Mouse (Mus musculus) neural tube, embryonic 11.5 days (tissue): Measurements from ENCODE around the gene Dlx3. TPM values are rescaled to one million over a fixed set of nuclear protein-coding genes. Genes with fewer than 3 reads are reported as not detected.

ENCODE experiments used
- ATAC-seq: fragments of 200-750 bp; cut with Nextera tagmentation; 2 replicates; pipeline ENCODE4 v1.8.0; 2017; ENCODE audit warnings: moderate number of reproducible peaks, mild to moderate bottlenecking, moderate TSS enrichment, moderate library complexity; ENCODE audit not compliant: insufficient read depth, low FRiP score, low TSS enrichment
- DNase-seq: peaks from one replicate; pipeline ENCODE4 v3.0.0-alpha.2; 2015; ENCODE audit warnings: low spot score
- H3K27ac ChIP-seq: fragments of 300-500 bp; sonication (generic); 2 replicates; pipeline ENCODE4 v1.5.1; 2014; ENCODE audit warnings: low read depth, mild to moderate bottlenecking, low read length
- H3K27me3 ChIP-seq: fragments of 300-500 bp; sonication (generic); 2 replicates; pipeline ENCODE4 v1.6.1; 2014; ENCODE audit warnings: mild to moderate bottlenecking, low read length, mixed read lengths; ENCODE audit not compliant: control insufficient read depth, insufficient read depth
- H3K36me3 ChIP-seq: fragments of 300-500 bp; sonication (generic); 2 replicates; pipeline ENCODE4 v1.6.1; 2014; ENCODE audit warnings: mild to moderate bottlenecking, low read length, moderate library complexity, mixed read lengths; ENCODE audit not compliant: control insufficient read depth, insufficient read depth
- H3K4me1 ChIP-seq: fragments of 300-500 bp; sonication (generic); 2 replicates; pipeline ENCODE4 v1.6.1; 2014; ENCODE audit warnings: low read length, mixed read lengths; ENCODE audit not compliant: control insufficient read depth, insufficient read depth
- H3K4me2 ChIP-seq: fragments of 300-500 bp; sonication (generic); 2 replicates; pipeline ENCODE4 v1.6.1; 2014; ENCODE audit warnings: low read depth, mild to moderate bottlenecking, moderate library complexity
- H3K4me3 ChIP-seq: fragments of 300-500 bp; sonication (generic); 2 replicates; pipeline ENCODE4 v1.5.1; 2014; ENCODE audit warnings: low read depth, low read length
- H3K9ac ChIP-seq: fragments of 300-500 bp; sonication (generic); 2 replicates; pipeline ENCODE4 v1.6.1; 2014; ENCODE audit warnings: mild to moderate bottlenecking, low read length
- H3K9me3 ChIP-seq: fragments of 300-500 bp; sonication (generic); 2 replicates; pipeline ENCODE4 v1.6.1; 2016; ENCODE audit warnings: low read length; ENCODE audit not compliant: control insufficient read depth
- WGBS: fragments of 180-500 bp; shearing (Covaris S2); extraction: QIAGEN DNeasy Blood & Tissue Kit; methylation state at CpG from one replicate; pipeline ENCODE4 v1.1.7; 2014; 5-methylcytosine and 5-hydroxymethylcytosine counted together
- polyA plus RNA-seq: library from polyadenylated mRNA; unstranded; fragments of >200 nt; fragmentation: Nextera tagmentation; extraction: Ambion mirVana; gene quantifications from 2 replicates; pipeline ENCODE4 v1.2.1, GENCODE M21; 2014

The Dlx3 gene
- polyA plus RNA-seq, 1 experiment from 2014 or later, result 2.2 TPM

DNA sequence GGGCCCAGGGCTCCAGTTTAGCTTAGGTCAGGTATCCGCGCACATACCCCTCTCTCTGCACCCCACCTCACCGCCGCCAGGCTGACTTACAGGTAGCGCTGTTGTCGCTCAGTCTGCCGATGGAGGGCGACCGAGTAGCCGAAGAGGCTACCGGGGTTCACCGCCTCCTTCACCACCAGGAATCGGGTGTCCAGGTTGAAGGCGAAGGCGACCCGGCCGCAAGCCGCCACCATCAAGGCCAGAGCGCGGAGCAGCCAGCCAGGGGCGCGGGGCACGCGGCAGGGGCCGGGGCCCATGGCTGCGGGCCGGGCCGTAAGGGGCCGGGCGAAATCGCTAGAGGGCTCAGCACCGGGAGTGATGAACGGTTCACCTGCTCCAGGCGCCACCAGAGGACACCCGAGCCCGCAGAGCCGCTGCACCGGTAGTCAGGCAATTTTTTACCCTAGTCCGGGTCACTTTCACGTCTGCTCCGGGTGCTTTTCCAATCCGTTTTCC lies 43.8 kb upstream of the Dlx3 start:
- peak; percentile 60; the same call in 1 of the 2 replicates for ATAC-seq
- Histone ChIP-seq H3K27ac (no peak overlapping the region), H3K9me3 (no peaks in the 10 kb centered on the region), H3K27me3 (peaks cover 33% of the 10 kb centered on the region), H3K4me3 (peak overlapping the region; percentile 53), H3K36me3 (no peaks in the 10 kb centered on the region), H3K4me2 (peak overlapping the region; percentile 92), H3K9ac (peak overlapping the region; percentile 19), H3K4me1 (0 out of 2 replicates have a peak, but pooled peaks cover 3% of the 10 kb centered on the region)
- WGBS, result under 1% methylated on average over 42 of the region's 42 CpGs
- peak; percentile 69 for DNase-seq

- Histone ChIP-seq H3K4me2 (peak within 1 kb of the TSS; percentile 92), H3K4me1 (0 out of 2 replicates have a peak, but pooled peaks cover 3% of the 10 kb centered on the region), H3K4me3 (peak within 1 kb of the TSS; percentile 53), H3K36me3 (no peaks in the 10 kb centered on the region), H3K27ac (no peak within 1 kb of the TSS), H3K27me3 (peaks cover 33% of the 10 kb centered on the region), H3K9me3 (no peaks in the 10 kb centered on the region), H3K9ac (peak within 1 kb of the TSS; percentile 19)
- WGBS, result under 1% methylated on average over 51 of the region's 51 CpGs
- peak; percentile 50 for ATAC-seq
- DNase-seq, result peak; percentile 78
Measured at GRCm38 (mm10) chr11:95076536-95077111, 43.3 kb upstream of the Dlx3 start, which contains the start of gene Itga3. Itga3 (minus strand) TSS chr11:95076801.

DNA sequence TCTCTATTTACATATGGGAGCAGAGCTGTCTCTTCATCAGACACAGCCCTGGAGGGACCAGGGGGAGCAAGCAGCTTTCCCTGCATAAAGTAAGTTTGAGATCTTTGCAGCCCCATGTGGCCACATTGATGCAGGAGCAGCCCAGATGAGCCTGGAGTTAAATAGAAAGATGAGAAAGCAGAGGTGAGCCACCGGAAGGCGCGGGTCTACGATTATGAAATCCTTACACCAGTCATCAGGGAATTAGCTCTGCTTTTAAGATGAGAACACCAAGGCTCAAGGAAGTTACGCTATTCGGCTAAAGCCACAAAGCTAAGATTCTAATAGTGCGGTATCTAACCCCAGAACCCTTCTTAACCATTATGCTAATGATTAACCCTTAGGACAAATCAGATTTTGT lies 42.0 kb upstream of the Dlx3 start:
- Histone ChIP-seq H3K9ac (no peak overlapping the region), H3K4me3 (no peak overlapping the region), H3K9me3 (no peaks in the 10 kb centered on the region), H3K36me3 (no peaks in the 10 kb centered on the region), H3K27ac (no peak overlapping the region), H3K27me3 (peaks cover 33% of the 10 kb centered on the region), H3K4me2 (no peak overlapping the region), H3K4me1 (0 out of 2 replicates have a peak, but pooled peaks cover 3% of the 10 kb centered on the region)
- DNase-seq (no peak), ATAC-seq (no peak)
- 74% methylated on average over 7 of the region's 7 CpGs for whole genome bisulfite sequencing

GRCm38 (mm10) chr11:95079256-95079875 lies 40.6 kb upstream of the Dlx3 start:
- H3K9ac ChIP-seq, result no peak overlapping the region
- WGBS, result 79% methylated on average over 6 of the region's 6 CpGs
- no peaks in the 10 kb centered on the region for H3K36me3 ChIP-seq
- DNase-seq, result no peak
- no peak overlapping the region for H3K4me3 ChIP-seq
- no peaks in the 10 kb centered on the region for H3K9me3 ChIP-seq
- ATAC-seq, result no peak
- no peak overlapping the region for H3K27ac ChIP-seq
- no peak overlapping the region for H3K4me2 ChIP-seq
- 0 out of 2 replicates have a peak, but pooled peaks cover 3% of the 10 kb centered on the region for H3K4me1 ChIP-seq
- H3K27me3 ChIP-seq, result peaks cover 33% of the 10 kb centered on the region

DNA sequence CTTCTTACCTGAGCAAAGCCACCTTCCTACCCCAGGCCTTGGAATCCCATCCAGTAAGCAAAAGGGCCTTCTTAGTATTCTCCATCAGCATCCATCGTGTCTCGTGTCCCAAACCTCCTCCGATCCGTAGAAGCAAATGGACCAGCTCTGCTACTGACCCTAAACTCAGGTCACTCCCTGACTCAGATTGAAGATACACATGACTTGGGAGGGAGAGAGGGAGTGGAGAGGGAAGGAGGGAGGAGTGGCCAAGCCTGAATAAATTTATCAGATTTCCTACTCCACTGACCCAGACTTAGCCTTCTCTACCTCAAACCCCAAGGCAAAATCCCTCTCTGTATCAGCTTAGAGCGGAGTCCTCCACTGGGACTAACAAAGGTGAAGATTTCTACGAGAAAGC lies 39.1 kb upstream of the Dlx3 start:
- 0 out of 2 replicates have a peak, but pooled peaks cover under 1% of the 10 kb centered on the region for H3K4me1 ChIP-seq
- WGBS, result 85% methylated on average over 6 of the region's 6 CpGs
- no peak overlapping the region for H3K27ac ChIP-seq
- H3K27me3 ChIP-seq, result peaks cover 29% of the 10 kb centered on the region
- no peak overlapping the region for H3K9ac ChIP-seq
- H3K36me3 ChIP-seq, result no peaks in the 10 kb centered on the region
- no peaks in the 10 kb centered on the region for H3K9me3 ChIP-seq
- H3K4me2 ChIP-seq, result no peak overlapping the region
- DNase-seq (no peak), ATAC-seq (no peak)
- H3K4me3 ChIP-seq, result no peak overlapping the region

DNA sequence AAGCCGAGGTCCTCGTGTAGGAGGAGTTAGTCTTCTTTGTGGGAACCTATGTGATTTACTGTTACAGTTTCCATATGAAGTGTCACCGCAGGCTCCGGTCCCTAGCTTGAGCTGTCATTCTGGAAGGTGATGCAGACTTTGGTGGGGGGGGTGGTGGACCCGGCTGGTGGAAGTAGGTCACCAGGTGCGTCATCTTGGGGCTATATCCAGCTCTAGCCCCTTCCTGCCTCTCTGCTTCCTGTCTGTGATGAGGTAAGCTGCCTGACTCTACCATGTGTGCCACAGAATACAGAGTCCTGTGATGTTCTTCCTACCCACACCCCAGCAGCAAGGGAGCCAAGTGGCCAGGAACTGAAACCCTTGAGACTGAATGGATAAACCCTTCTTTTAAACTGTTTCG lies 37.0 kb upstream of the Dlx3 start:
- H3K4me1 ChIP-seq, result no peaks in the 10 kb centered on the region
- ATAC-seq (no peak), DNase-seq (no peak)
- H3K27me3 ChIP-seq, result peaks cover 9% of the 10 kb centered on the region; the same call in 1 of the 2 replicates
- H3K9ac ChIP-seq, result no peak overlapping the region
- H3K4me3 ChIP-seq, result no peak overlapping the region
- no peak overlapping the region for H3K4me2 ChIP-seq
- H3K36me3 ChIP-seq, result no peaks in the 10 kb centered on the region
- no peak overlapping the region for H3K27ac ChIP-seq
- H3K9me3 ChIP-seq, result no peaks in the 10 kb centered on the region
- 92% methylated on average over 7 of the region's 7 CpGs for WGBS

GRCm38 (mm10) chr11:95084175-95084574 lies 35.7 kb upstream of the Dlx3 start:
- WGBS, result 27% methylated on average over 4 of the region's 4 CpGs
- H3K36me3 ChIP-seq, result no peaks in the 10 kb centered on the region
- H3K9ac ChIP-seq, result no peak overlapping the region
- no peaks in the 10 kb centered on the region for H3K9me3 ChIP-seq
- H3K27me3 ChIP-seq, result 0 out of 2 replicates have a peak, but pooled peaks cover 3% of the 10 kb centered on the region
- H3K4me3 ChIP-seq, result no peak overlapping the region
- ATAC-seq (no peak), DNase-seq (no peak)
- H3K4me2 ChIP-seq, result no peak overlapping the region
- no peaks in the 10 kb centered on the region for H3K4me1 ChIP-seq
- H3K27ac ChIP-seq, result no peak overlapping the region

- no peak overlapping the region for H3K9ac ChIP-seq
- no peaks in the 10 kb centered on the region for H3K9me3 ChIP-seq
- no peaks in the 10 kb centered on the region for H3K4me1 ChIP-seq
- DNase-seq (no peak), ATAC-seq (no peak)
- H3K4me3 ChIP-seq, result no peak overlapping the region
- H3K27ac ChIP-seq, result no peak overlapping the region
- H3K4me2 ChIP-seq, result no peak overlapping the region
- no peaks in the 10 kb centered on the region for H3K27me3 ChIP-seq
- no peaks in the 10 kb centered on the region for H3K36me3 ChIP-seq
- 40% methylated on average over 5 of the region's 5 CpGs for WGBS
Measured at GRCm38 (mm10) chr11:95084811-95085382, 35.0 kb upstream of the Dlx3 start.
